In the genomic region with DNA sequence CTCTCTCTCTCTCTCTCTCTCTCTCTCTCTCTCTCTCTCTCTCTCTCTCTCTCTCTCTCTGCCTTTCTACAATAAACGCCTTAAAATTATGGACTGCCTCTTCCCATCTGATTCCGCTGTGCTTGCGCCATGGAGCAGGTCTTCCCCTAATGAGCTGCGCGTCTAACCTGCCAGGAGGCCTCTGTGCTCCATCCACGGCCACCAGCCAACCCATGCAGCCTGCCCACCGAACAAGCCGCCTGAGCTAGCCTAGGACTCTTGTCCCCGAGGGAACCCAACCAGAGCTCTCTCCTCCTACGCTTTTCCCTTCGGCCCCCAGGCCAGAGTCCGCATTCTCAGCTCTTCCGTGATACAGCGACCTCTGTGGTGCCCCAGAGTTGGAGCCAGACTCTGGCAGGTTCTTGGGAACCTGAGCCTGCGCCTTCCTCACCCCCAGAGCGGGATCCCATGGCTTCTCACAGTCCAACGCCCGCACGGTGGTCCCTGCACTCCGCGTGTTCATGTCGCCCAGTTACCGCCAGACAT, we compare ENCODE assay signal across 12 mouse cellular contexts. TPM values are rescaled to one million over a fixed set of nuclear protein-coding genes. Genes with fewer than 3 reads are reported as not detected.
DNase-seq lines count a peak whose midpoint lies in the region; ATAC-seq and TF ChIP-seq lines count a peak whose summit lies in the region.
"Had no signal": no experiment of that assay in that cellular context is flagged by ENCODE, and none has a peak within 500 bp of the region (broad histone marks: within the 10 kb centered on the region; RNA-seq: fewer than 3 reads in every experiment).

No protein-coding gene starts in this region.

- H3K9me3 ChIP-seq in forebrain, embryonic 10.5 days, result no peaks in the 10 kb centered on the region
- H3K9me3 ChIP-seq in forebrain, embryonic 16.5 days (ENCODE audit: control insufficient read depth, low read length), result no peaks in the 10 kb centered on the region
- no peaks in the 10 kb centered on the region for H3K9me3 ChIP-seq in lung, embryonic 14.5 days (ENCODE audit: low read depth, low read length)
- no peaks in the 10 kb centered on the region for H3K9me3 ChIP-seq in hindbrain, postnatal 0 days (ENCODE audit: low read length)
- H3K9me3 ChIP-seq in neural tube, embryonic 15.5 days (replicated peaks), result no peaks in the 10 kb centered on the region

- H3K27me3 ChIP-seq in forebrain, embryonic 10.5 days (ENCODE audit: poor library complexity, severe bottlenecking), result peaks cover 29% of the 10 kb centered on the region
- H3K27me3 ChIP-seq in forebrain, embryonic 16.5 days (replicated peaks; ENCODE audit: control insufficient read depth, insufficient read depth, low read length), result no peaks in the 10 kb centered on the region
- H3K27me3 ChIP-seq in lung, embryonic 14.5 days (ENCODE audit: insufficient read depth, low read length), result peaks cover 6% of the 10 kb centered on the region; the same call in 1 of the 2 replicates
- H3K27me3 ChIP-seq in hindbrain, postnatal 0 days (ENCODE audit: insufficient read depth, low read length), result no peaks in the 10 kb centered on the region
- H3K27me3 ChIP-seq in neural tube, embryonic 15.5 days (replicated peaks), result 0 out of 2 replicates have a peak, but pooled peaks cover 4% of the 10 kb centered on the region

- no peak for DNase-seq in forebrain, embryonic 10.5 days (ENCODE audit: extremely low spot score, low spot score)
- DNase-seq in lung, embryonic 14.5 days, result no peak
- no peak for DNase-seq in lung, adult 18-20 months
- DNase-seq in hindbrain, postnatal 0 days (ENCODE audit: low spot score), result peak; percentile 12
- no peak for DNase-seq in frontal cortex, postnatal 36 days (ENCODE audit: low spot score in 2 of 2)
- DNase-seq: cerebellum, adult 11 months had no signal

- 31% methylated on average over 23 of the region's 23 CpGs for WGBS in forebrain, embryonic 10.5 days
- 34% methylated on average over 23 of the region's 23 CpGs for WGBS in forebrain, embryonic 16.5 days
- 12% methylated on average over 23 of the region's 23 CpGs for WGBS in lung, embryonic 14.5 days
- 41% methylated on average over 23 of the region's 23 CpGs for WGBS in hindbrain, postnatal 0 days
- WGBS in neural tube, embryonic 15.5 days, result 40% methylated on average over 23 of the region's 23 CpGs

- ATAC-seq in forebrain, embryonic 16.5 days, result no peak
- no peak for ATAC-seq in lung, embryonic 14.5 days (ENCODE audit: insufficient read depth)
- ATAC-seq in hindbrain, postnatal 0 days, result no peak
- no peak for ATAC-seq in neural tube, embryonic 15.5 days (ENCODE audit: low FRiP score)
- ATAC-seq in activated CD4-positive, CD25-positive, alpha-beta regulatory T cell, adult 4 months, result no peak
- ATAC-seq: inflammation-experienced regulatory T-cells, adult 6 months had no signal

- peaks cover 18% of the 10 kb centered on the region for H3K4me1 ChIP-seq in forebrain, embryonic 10.5 days
- no peaks in the 10 kb centered on the region for H3K4me1 ChIP-seq in forebrain, embryonic 16.5 days (replicated peaks; ENCODE audit: control insufficient read depth, insufficient read depth, low read length)
- no peaks in the 10 kb centered on the region for H3K4me1 ChIP-seq in lung, embryonic 14.5 days (ENCODE audit: insufficient read depth)
- H3K4me1 ChIP-seq in hindbrain, postnatal 0 days (ENCODE audit: insufficient read depth, low read length), result 0 out of 2 replicates have a peak, but pooled peaks cover 4% of the 10 kb centered on the region
- peaks cover 12% of the 10 kb centered on the region; the same call in 1 of the 2 replicates for H3K4me1 ChIP-seq in neural tube, embryonic 15.5 days

- H3K4me2 ChIP-seq in forebrain, embryonic 16.5 days (ENCODE audit: low read length), result no peak overlapping the region
- peak overlapping the region; percentile 20; the same call in 1 of the 2 replicates for H3K4me2 ChIP-seq in lung, embryonic 14.5 days
- peak overlapping the region; percentile 37; the same call in 1 of the 2 replicates for H3K4me2 ChIP-seq in hindbrain, postnatal 0 days (ENCODE audit: low read depth, low read length)
- peak overlapping the region; percentile 30 for H3K4me2 ChIP-seq in neural tube, embryonic 15.5 days

- peak overlapping the region; percentile 25 for H3K4me3 ChIP-seq in forebrain, embryonic 10.5 days
- no peak overlapping the region for H3K4me3 ChIP-seq in forebrain, embryonic 16.5 days (replicated peaks; ENCODE audit: low read length)
- H3K4me3 ChIP-seq in lung, embryonic 14.5 days (ENCODE audit: low read depth, low read length), result no peak overlapping the region
- H3K4me3 ChIP-seq in hindbrain, postnatal 0 days (ENCODE audit: low read length), result no peak overlapping the region
- H3K4me3 ChIP-seq in neural tube, embryonic 15.5 days (replicated peaks), result no peak overlapping the region

- no peak overlapping the region for H3K27ac ChIP-seq in forebrain, embryonic 10.5 days
- no peak overlapping the region for H3K27ac ChIP-seq in forebrain, embryonic 16.5 days (ENCODE audit: low read length)
- H3K27ac ChIP-seq in lung, embryonic 14.5 days (ENCODE audit: low read depth), result no peak overlapping the region
- no peak overlapping the region for H3K27ac ChIP-seq in hindbrain, postnatal 0 days
- no peak overlapping the region for H3K27ac ChIP-seq in neural tube, embryonic 15.5 days (replicated peaks)
- H3K27ac ChIP-seq: macrophage had no signal

- no peak for TF ChIP-seq CTCF in lung, embryonic 14.5 days (IDR thresholded peaks at IDR 0.05; ENCODE audit: low read depth)
- no peak for TF ChIP-seq CTCF in hindbrain, postnatal 0 days (IDR thresholded peaks at IDR 0.05; ENCODE audit: low read depth)

- no peak overlapping the region for H3K9ac ChIP-seq in forebrain, embryonic 16.5 days (replicated peaks; ENCODE audit: low read depth, low read length)
- H3K9ac ChIP-seq in lung, embryonic 14.5 days, result no peak overlapping the region
- no peak overlapping the region for H3K9ac ChIP-seq in hindbrain, postnatal 0 days (replicated peaks; ENCODE audit: low read length)
- no peak overlapping the region for H3K9ac ChIP-seq in neural tube, embryonic 15.5 days (replicated peaks)

- H3K36me3 ChIP-seq in forebrain, embryonic 10.5 days (replicated peaks), result no peaks in the 10 kb centered on the region
- no peaks in the 10 kb centered on the region for H3K36me3 ChIP-seq in forebrain, embryonic 16.5 days (ENCODE audit: control insufficient read depth, insufficient read depth)
- no peaks in the 10 kb centered on the region for H3K36me3 ChIP-seq in lung, embryonic 14.5 days (ENCODE audit: insufficient read depth)
- no peaks in the 10 kb centered on the region for H3K36me3 ChIP-seq in hindbrain, postnatal 0 days (ENCODE audit: insufficient read depth, low read length)
- no peaks in the 10 kb centered on the region for H3K36me3 ChIP-seq in neural tube, embryonic 15.5 days

RNA-seq across cellular contexts. Expression of gene Kcnk12, which starts 28.3 kb away (rescaled TPM):
- polyA plus RNA-seq in forebrain, embryonic 10.5 days (2016; fragmentation: Nextera tagmentation; extraction: Ambion mirVana), result 0.07 and 0.20 TPM in 2 replicates
- 0.82 and 1.3 TPM in 2 replicates for polyA plus RNA-seq in forebrain, embryonic 16.5 days (2015; fragmentation: Nextera tagmentation; extraction: Ambion mirVana)
- polyA plus RNA-seq in lung, embryonic 14.5 days (2014; fragmentation: Nextera tagmentation; extraction: Ambion mirVana), result not detected in 2 replicates
- 12.8 and 19.5 TPM in 2 replicates for total RNA-seq in hindbrain, postnatal 0 days (2014; rRNA removed)
- 2.5 and 2.6 TPM in 2 replicates for polyA plus RNA-seq in hindbrain, postnatal 0 days (2015; fragmentation: Nextera tagmentation; extraction: Ambion mirVana)
- 1.3 and 1.7 TPM in 2 replicates for polyA plus RNA-seq in neural tube, embryonic 15.5 days (2015; fragmentation: Nextera tagmentation; extraction: Ambion mirVana)
- not detected for polyA plus RNA-seq in activated CD4-positive, CD25-positive, alpha-beta regulatory T cell, adult 4 months (2017; shearing (Covaris generic))
- polyA plus RNA-seq: inflammation-experienced regulatory T-cells, adult 6 months; macrophage; stomach, embryonic 16.5 days had no signal
